Mouse (Mus musculus): Measurements from ENCODE around the gene Cwc15. TPM values are rescaled to one million over a fixed set of nuclear protein-coding genes. Genes with fewer than 3 reads are reported as not detected.

Gene Cwc15
- polyA plus RNA-seq (2012; rRNA removed) = 4.0 and 8.0 TPM in 2 replicates

DNA sequence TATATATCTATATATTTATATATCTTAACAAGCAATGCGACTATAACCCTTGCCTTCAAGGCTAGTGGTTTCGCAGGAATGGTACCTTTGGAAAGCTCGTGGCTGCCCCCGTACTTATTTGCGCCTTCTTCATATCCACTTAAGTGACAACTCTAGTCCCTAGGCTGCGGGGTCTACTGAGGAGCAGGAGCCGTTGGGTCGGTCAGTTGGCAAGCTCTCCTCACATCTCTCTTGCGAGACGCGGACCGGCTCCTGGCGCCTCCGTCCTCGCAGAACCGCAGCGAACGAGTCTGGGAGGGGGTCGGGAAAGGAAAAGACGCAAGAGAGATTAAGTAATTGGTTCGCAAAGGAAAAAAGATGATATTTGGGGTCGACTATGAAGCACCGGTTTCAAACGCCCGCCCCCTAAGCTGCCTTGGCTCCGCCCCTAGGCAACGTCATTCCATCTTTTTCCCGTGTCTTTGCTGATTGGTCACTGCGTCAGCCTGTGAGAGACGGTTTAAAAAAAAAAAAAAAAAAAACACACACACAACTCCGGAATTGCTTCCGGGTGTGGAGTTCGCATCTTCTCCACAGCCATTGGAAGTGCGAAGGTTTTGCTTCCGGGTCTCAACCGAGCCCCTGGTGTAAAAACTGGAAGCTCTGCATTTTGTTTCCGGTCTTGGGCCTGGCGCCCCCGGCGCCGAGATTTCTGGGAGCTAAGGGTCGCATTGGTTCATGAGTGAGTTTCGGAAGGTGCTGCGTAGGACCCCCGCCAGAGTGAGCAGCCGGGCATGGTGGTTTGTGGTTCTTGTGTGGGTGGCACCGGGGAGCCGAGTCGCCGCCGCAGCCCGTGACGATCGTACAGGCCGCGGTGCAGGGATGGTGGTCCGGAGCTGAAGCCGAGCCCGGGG is at the start of gene Cwc15, which contains the start of gene Kdm4d:
Gene Cwc15, plus strand, starts transcription at position 595 of the 893 bp plus-strand sequence.
Gene Kdm4d, minus strand, starts transcription at position 460 of the 893 bp plus-strand sequence.

Other genes with a start within 250 kb of the Cwc15 start
- gene Sesn3, start 225.6 kb upstream of the Cwc15 start, polyA plus RNA-seq (2012; rRNA removed) = 9.1 and 11.2 TPM in 2 replicates
- gene Endod1, start 119.1 kb upstream of the Cwc15 start, polyA plus RNA-seq (2012; rRNA removed) = 697 and 1,273 TPM in 2 replicates
- gene Kdm4d, start 135 bp upstream of the Cwc15 start, polyA plus RNA-seq (2012; rRNA removed) = 0.07 and 0.13 TPM in 2 replicates
- gene Amotl1, start 144.4 kb downstream of the Cwc15 start, polyA plus RNA-seq (2012; rRNA removed) = 13.2 and 14.4 TPM in 2 replicates
- gene Piwil4, start 240.1 kb downstream of the Cwc15 start, polyA plus RNA-seq (2012; rRNA removed) = 4.6 and 4.9 TPM in 2 replicates

All from colon, adult 2 months (tissue).